Mouse (Mus musculus) G1E-ER4 (cell line): Measurements from ENCODE around the gene Olfr790. TPM values are rescaled to one million over a fixed set of nuclear protein-coding genes. Genes with fewer than 3 reads are reported as not detected.

Experiments
- GATA1 ChIP-seq: IDR thresholded peaks from one replicate; pipeline ENCODE4 v1.8.0; 2012; ENCODE audit warnings: low read length, inconsistent platforms
- polyA plus RNA-seq: library from polyadenylated mRNA; stranded (reverse); fragments of >175 nt; gene quantifications from 2 replicates; pipeline ENCODE4 v1.2.3, GENCODE M21; 2012

Gene Olfr790
- polyA plus RNA-seq = not detected in 2 replicates

DNA sequence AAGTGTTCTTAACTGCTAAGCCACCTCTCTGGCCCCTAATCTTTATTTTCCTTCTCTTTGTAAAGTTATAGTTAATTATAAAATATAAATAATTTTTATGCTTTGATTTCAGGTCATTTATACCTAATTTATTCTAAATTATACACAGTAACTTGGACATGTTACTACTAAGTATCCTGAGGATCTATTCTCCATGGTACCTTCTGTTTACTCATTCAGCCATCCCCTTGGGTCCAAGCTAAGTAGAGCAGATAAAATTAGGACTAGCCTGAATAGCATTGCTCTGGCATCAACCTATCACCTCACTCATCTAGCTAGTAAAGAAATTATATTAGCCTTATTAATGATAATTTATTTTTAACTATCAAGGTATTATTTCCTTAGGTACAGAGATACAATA is at the start of gene Olfr790:
TSS of gene Olfr790 (plus strand) at position 301 of the 400 bp plus-strand sequence.
- TF ChIP-seq GATA1 = no peak

DNA sequence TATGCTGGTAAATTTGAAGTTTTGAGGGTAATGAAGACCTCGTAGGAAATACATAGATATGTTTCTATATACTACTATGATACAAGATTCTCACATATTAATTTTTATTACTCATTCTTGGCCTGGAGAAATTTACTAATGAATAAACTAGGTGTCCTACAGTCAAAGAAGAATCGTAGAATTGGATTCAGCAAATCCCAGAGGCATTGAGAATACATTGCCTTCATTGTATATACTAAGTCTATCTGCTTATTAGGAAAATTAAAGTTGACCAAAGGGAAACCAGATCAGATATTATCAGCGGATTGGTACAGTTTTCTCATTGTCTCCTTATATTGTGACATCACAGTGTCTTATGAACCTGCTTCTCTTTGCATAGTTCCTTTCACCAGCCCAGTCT is 36.7 kb upstream of the Olfr790 start, which contains the start of gene Olfr787:
TSS of gene Olfr787 (plus strand) at position 301 of the 400 bp plus-strand sequence.
- TF ChIP-seq GATA1 = no peak

DNA sequence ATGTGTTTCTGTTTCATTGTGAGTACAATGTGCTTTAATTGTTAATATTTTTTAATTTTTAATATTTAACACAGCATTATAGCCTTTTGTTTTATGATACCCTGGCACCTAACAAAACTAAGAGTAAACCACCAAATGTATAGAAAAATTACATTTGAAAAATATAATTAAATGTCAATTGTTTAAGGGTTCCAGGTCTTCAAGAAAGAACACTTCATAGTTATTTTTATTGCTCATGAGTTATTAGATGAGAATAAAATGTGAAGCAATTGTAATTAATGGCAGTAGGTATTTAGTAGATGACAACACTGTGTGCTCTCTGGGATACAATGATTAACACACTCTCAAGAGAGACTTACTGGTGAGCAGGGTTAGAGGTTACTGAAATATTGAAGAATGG is 27.6 kb upstream of the Olfr790 start, which contains the start of gene Olfr788:
TSS of gene Olfr788 (plus strand) at position 301 of the 400 bp plus-strand sequence.
- no peak for TF ChIP-seq GATA1

DNA sequence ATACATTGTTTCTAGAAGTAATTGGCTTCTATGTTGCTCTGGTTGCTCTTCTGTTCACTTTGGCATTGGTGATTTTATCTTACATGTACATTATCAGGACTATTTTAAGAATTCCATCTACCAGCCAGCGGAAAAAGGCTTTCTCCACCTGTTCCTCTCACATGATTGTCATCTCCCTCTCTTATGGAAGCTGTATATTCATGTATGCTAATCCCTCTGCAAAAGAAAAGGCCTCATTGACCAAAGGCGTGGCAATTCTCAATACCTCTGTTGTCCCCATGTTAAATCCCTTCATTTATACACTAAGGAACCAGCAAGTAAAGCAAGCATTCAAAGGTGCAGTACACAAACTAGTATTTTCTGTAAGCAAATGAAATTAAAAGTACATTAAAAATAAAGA is 25.0 kb upstream of the Olfr790 start:
- no peak for TF ChIP-seq GATA1

DNA sequence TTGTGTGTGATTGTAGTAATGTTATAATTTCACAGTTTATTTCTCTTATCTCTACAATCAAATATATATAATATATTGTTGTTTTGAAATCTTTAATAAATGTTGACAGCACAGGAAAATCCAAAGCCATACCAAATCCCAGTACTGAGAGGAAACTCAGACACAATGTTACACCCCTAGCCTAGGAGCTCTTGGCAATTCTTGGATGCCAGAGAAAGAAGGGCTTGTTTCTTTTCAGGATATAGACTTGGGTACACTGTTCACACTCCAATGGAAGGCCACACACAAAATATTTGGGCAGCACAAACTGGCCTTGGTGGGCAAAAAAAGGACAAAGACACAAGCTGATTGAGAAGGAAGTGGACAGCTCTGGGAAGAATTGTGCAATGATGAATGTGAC is 24.6 kb upstream of the Olfr790 start:
- TF ChIP-seq GATA1 = no peak

DNA sequence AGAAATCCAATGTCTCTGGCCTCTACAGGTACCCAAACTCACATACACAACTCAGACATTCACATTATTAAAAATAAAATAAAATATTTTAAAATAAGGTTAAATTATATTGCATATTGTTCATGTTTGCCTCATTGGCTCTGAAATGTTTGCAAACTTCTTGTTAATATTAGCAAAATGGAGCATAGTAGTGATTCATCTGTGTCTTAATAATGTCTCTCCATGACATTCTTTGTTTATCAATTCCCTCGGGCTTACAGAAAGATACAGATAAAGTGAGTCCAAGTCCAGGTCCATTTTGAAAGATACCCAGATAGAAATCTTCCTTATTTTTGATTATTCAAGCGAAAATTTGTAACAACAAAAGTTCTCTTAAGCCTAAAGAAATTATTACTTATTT is 13.8 kb upstream of the Olfr790 start, which contains the start of gene Olfr789:
TSS of gene Olfr789 (plus strand) at position 301 of the 400 bp plus-strand sequence.
- TF ChIP-seq GATA1 = no peak

DNA sequence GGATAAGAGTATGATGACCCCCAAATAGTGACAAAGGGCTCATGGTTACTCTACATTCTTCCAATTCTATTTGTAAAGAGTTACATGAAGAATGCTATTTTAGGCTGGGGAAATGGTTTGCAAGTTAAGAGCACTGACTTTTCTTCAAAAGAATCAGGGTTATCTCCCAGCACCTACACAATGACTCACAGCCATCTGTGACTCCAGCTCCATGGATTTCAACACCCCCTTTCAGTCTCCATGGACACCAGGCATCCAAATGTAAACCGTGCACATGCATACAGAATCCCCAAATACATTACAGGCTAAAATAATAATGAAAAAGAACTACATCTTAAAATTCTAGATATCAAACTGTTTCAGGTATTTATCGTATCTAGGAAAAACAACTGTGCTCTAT is 8.2 kb upstream of the Olfr790 start:
- no peak for TF ChIP-seq GATA1

DNA sequence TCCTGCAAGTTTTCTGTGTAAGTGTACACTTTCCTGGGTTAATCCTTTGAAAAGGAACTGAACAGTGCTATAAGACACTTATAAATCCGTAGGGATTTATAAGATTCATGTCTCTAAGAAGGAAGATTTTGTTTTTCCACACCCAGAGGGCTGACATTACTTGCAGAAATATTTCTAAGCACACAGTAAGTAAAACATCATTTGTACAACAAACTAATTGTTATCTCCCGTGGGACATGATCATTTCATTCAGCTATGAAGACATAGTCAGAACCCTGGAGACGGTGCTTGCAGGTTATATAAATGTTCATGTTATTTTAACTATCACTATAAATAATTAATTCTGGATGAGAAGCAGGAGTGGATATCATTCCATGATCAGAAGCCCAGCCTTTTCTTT is 23.2 kb downstream of the Olfr790 start, which contains the start of gene Olfr791:
TSS of gene Olfr791 (plus strand) at position 301 of the 400 bp plus-strand sequence.
- no peak for TF ChIP-seq GATA1

DNA sequence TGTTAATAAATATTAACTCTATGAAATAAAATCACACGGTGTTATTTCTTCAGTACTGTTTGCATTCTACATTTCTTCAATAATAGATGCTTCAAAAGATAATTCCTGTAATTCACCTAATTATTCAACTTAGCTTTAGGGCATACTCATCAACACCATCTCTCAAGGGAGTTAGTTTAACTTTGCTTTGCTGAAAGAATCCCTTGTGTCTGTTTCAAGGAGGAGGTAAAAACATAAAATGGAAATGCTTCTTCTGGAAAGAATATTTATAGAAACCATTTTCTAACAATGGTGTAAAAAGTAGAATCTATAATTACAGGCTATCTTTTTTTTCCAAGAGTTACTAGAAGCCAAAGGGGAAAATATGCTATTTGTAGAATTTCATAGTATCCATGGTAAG is 40.6 kb downstream of the Olfr790 start, which contains the start of gene Olfr792:
TSS of gene Olfr792 (plus strand) at position 301 of the 400 bp plus-strand sequence.
- TF ChIP-seq GATA1 = no peak

DNA sequence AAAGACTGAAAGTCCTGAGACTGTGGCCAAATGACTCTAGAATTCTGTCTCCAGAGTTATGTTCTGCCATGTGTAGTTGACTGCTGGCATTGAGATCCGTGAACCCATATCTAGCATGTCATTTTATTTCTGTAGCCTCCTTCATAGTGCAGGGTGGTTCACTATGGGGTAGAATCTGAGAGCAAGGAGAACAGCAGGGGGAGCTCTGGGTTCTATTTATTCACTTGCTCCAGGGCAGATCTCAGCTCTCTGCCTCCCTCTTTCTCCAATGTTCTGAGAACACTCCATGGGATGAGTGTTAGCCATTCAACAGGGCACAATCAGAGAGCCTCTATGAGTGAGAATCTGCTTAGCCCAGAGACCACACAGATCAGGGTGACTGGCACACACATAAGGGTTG is 51.1 kb downstream of the Olfr790 start:
- no peak for TF ChIP-seq GATA1

Other genes with a start within 250 kb of the Olfr790 start
- gene Olfr776, start 239.4 kb upstream of the Olfr790 start, polyA plus RNA-seq = not detected in 2 replicates
- not detected in 2 replicates for gene Olfr777, start 227.0 kb upstream of the Olfr790 start, polyA plus RNA-seq
- gene Olfr780, start 180.4 kb upstream of the Olfr790 start, polyA plus RNA-seq = not detected in 2 replicates
- not detected in 2 replicates for gene Olfr781, start 169.6 kb upstream of the Olfr790 start, polyA plus RNA-seq
- not detected in 2 replicates for gene Olfr782, start 149.6 kb upstream of the Olfr790 start, polyA plus RNA-seq
- not detected in 2 replicates for gene Olfr784, start 114.4 kb upstream of the Olfr790 start, polyA plus RNA-seq
- not detected in 2 replicates for gene Olfr785, start 93.1 kb upstream of the Olfr790 start, polyA plus RNA-seq
- not detected in 2 replicates for gene Olfr786, start 71.2 kb upstream of the Olfr790 start, polyA plus RNA-seq
- not detected in 2 replicates for gene Olfr787, start 36.6 kb upstream of the Olfr790 start, polyA plus RNA-seq
- not detected in 2 replicates for gene Olfr788, start 27.5 kb upstream of the Olfr790 start, polyA plus RNA-seq
- not detected in 2 replicates for gene Olfr789, start 13.7 kb upstream of the Olfr790 start, polyA plus RNA-seq
- not detected in 2 replicates for gene Olfr791, start 23.3 kb downstream of the Olfr790 start, polyA plus RNA-seq
- not detected in 2 replicates for gene Olfr792, start 40.7 kb downstream of the Olfr790 start, polyA plus RNA-seq
- not detected in 2 replicates for gene Olfr794, start 69.2 kb downstream of the Olfr790 start, polyA plus RNA-seq
- not detected in 2 replicates for gene Olfr796, start 114.1 kb downstream of the Olfr790 start, polyA plus RNA-seq
- not detected in 2 replicates for gene Olfr798, start 129.4 kb downstream of the Olfr790 start, polyA plus RNA-seq
- gene Olfr799, start 139.0 kb downstream of the Olfr790 start, polyA plus RNA-seq = not detected in 2 replicates
- gene Olfr800, start 159.2 kb downstream of the Olfr790 start, polyA plus RNA-seq = not detected in 2 replicates
- gene Olfr801, start 175.4 kb downstream of the Olfr790 start, polyA plus RNA-seq = not detected in 2 replicates
- gene Olfr802, start 189.7 kb downstream of the Olfr790 start, polyA plus RNA-seq = not detected in 2 replicates
- not detected in 2 replicates for gene Olfr803, start 195.8 kb downstream of the Olfr790 start, polyA plus RNA-seq
- gene Olfr804, start 204.7 kb downstream of the Olfr790 start, polyA plus RNA-seq = not detected in 2 replicates
- gene Olfr805, start 230.9 kb downstream of the Olfr790 start, polyA plus RNA-seq = not detected in 2 replicates
- gene Olfr806, start 243.4 kb downstream of the Olfr790 start, polyA plus RNA-seq = not detected in 2 replicates